Mouse (Mus musculus): ENCODE measurements around the gene Noxa1.

Noxa1 gene

DNA sequence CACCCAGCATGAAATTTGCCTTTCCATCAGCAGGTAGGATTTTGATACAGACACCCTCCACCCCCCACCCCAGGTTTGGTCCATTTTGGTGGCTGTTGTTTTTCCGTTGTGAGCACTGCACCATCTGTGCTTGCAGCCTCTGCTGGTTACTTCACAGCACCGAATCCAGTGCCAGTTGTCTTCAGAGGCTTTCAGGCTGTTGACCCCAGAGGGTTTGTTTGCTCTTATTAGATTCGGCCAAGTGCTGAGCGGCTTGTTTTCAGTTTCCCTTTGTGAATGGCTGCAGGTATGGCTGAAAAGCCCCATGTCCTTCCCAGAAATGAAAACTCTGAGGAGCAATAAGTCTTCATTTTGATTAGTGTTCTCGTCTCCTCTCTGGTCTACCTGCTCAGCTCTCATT, 54.9 kb downstream of the Noxa1 start:
- no peak for DNase-seq (ENCODE audit: low read depth, low spot score)

All from CD4-positive helper T cell, adult 2 months (primary cell).